ENCODE assay signal across 10 mouse cellular contexts in the genomic region with DNA sequence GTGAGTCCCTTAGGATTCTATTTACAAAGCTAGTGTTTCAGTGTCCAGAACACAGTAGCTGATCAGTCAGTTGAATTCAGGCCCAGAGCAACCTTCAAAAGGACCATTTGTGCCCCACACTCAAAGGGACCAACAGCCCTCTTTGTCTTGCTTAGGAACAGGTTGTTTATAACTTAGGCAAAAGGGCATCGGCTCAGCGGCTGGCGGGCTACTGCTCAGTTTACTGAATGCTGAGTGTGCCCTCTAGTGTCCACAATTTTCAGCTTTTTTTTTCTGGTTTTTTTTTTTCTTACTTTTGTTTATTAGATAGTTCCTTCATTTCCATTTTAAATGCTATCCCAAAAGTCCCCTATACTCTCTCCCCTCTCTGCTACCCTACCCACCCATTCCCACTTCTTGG. TPM values are rescaled to one million over a fixed set of nuclear protein-coding genes. Genes with fewer than 3 reads are reported as not detected.
A peak's percentile ranks its signal among the peaks of the same experiment; 100 is the strongest.
DNase-seq lines count a peak whose midpoint lies in the region; ATAC-seq and TF ChIP-seq lines count a peak whose summit lies in the region.
"Had no signal": no experiment of that assay in that cellular context is flagged by ENCODE, and none has a peak within 500 bp of the region (broad histone marks: within the 10 kb centered on the region; RNA-seq: fewer than 3 reads in every experiment).

No protein-coding gene starts in this region.

- TF ChIP-seq CTCF in hindbrain, postnatal 0 days (IDR thresholded peaks at IDR 0.05; ENCODE audit: low read depth) = peak; percentile 59
- peak; percentile 26; the same call in 1 of the 2 replicates for TF ChIP-seq CTCF in liver, embryonic 14.5 days (IDR thresholded peaks at IDR 0.05; ENCODE audit: low read depth)

- H3K9ac ChIP-seq in liver, embryonic 11.5 days (ENCODE audit: low read depth, low read length) = no peak overlapping the region
- no peak overlapping the region for H3K9ac ChIP-seq in hindbrain, postnatal 0 days (replicated peaks; ENCODE audit: low read length)
- H3K9ac ChIP-seq in liver, embryonic 14.5 days (replicated peaks) = no peak overlapping the region

- H3K4me2 ChIP-seq in liver, embryonic 11.5 days = no peak overlapping the region
- H3K4me2 ChIP-seq in hindbrain, postnatal 0 days (ENCODE audit: low read depth, low read length) = no peak overlapping the region
- H3K4me2 ChIP-seq in liver, embryonic 14.5 days (ENCODE audit: low read depth) = no peak overlapping the region

- WGBS in liver, embryonic 11.5 days = 12% methylated on average over 3 of the region's 3 CpGs
- 23% methylated on average over 3 of the region's 3 CpGs for WGBS in hindbrain, postnatal 0 days
- 9% methylated on average over 3 of the region's 3 CpGs for WGBS in liver, embryonic 14.5 days (ENCODE audit: insufficient replicate concordance)

- H3K27me3 ChIP-seq in liver, embryonic 11.5 days (replicated peaks; ENCODE audit: control insufficient read depth, insufficient read depth, low read length) = no peaks in the 10 kb centered on the region
- no peaks in the 10 kb centered on the region for H3K27me3 ChIP-seq in hindbrain, postnatal 0 days (ENCODE audit: insufficient read depth, low read length)
- no peaks in the 10 kb centered on the region for H3K27me3 ChIP-seq in liver, embryonic 14.5 days (ENCODE audit: control insufficient read depth, insufficient read depth, low read length)

- no peak for ATAC-seq in liver, embryonic 11.5 days (replicated peaks; ENCODE audit: low FRiP score)
- ATAC-seq in hindbrain, postnatal 0 days = no peak
- ATAC-seq in liver, embryonic 14.5 days (ENCODE audit: insufficient read depth) = no peak

- no peak overlapping the region for H3K4me3 ChIP-seq in liver, embryonic 11.5 days (ENCODE audit: low read depth, low read length)
- no peak overlapping the region for H3K4me3 ChIP-seq in hindbrain, postnatal 0 days (ENCODE audit: low read length)
- H3K4me3 ChIP-seq in liver, embryonic 14.5 days (ENCODE audit: insufficient read depth in 1 of 2, low read depth in 2 of 2, low read length in 2 of 2) = no peak overlapping the region

- H3K9me3 ChIP-seq in liver, embryonic 11.5 days (ENCODE audit: control insufficient read depth, low read length) = no peaks in the 10 kb centered on the region
- no peaks in the 10 kb centered on the region for H3K9me3 ChIP-seq in hindbrain, postnatal 0 days (ENCODE audit: low read length)
- no peaks in the 10 kb centered on the region for H3K9me3 ChIP-seq in liver, embryonic 14.5 days (ENCODE audit: control insufficient read depth, low read length)

- no peak overlapping the region for H3K27ac ChIP-seq in liver, embryonic 11.5 days (ENCODE audit: low read depth, low read length)
- H3K27ac ChIP-seq in hindbrain, postnatal 0 days = no peak overlapping the region
- H3K27ac ChIP-seq in liver, embryonic 14.5 days = no peak overlapping the region

- peak; percentile 6 to 50 for DNase-seq in adrenal gland, adult (ENCODE audit: inconsistent age in 2 of 2, low spot score in 1 of 2)
- DNase-seq in adrenal gland, adult 2 months = no peak
- DNase-seq in liver = peak; percentile 5
- DNase-seq in liver, embryonic 11.5 days (ENCODE audit: low spot score) = no peak
- peak; percentile 19 for DNase-seq in cerebellum, adult 8-10 months
- peak; percentile 66 for DNase-seq in hindbrain, postnatal 0 days (ENCODE audit: low spot score)
- no peak for DNase-seq in liver, embryonic 14.5 days (ENCODE audit: low read depth in 3 of 3, low spot score in 3 of 3)
- peak; percentile 25 for DNase-seq in thymus, postnatal 4 days

- no peaks in the 10 kb centered on the region for H3K36me3 ChIP-seq in liver, embryonic 11.5 days (ENCODE audit: control insufficient read depth, insufficient read depth, low read length)
- H3K36me3 ChIP-seq in hindbrain, postnatal 0 days (ENCODE audit: insufficient read depth, low read length) = no peaks in the 10 kb centered on the region
- H3K36me3 ChIP-seq in liver, embryonic 14.5 days (replicated peaks; ENCODE audit: control insufficient read depth, insufficient read depth, low read depth) = no peaks in the 10 kb centered on the region

- H3K4me1 ChIP-seq in liver, embryonic 11.5 days (replicated peaks; ENCODE audit: control insufficient read depth, insufficient read depth, low read length) = no peaks in the 10 kb centered on the region
- H3K4me1 ChIP-seq in hindbrain, postnatal 0 days (ENCODE audit: insufficient read depth, low read length) = no peaks in the 10 kb centered on the region
- H3K4me1 ChIP-seq in liver, embryonic 14.5 days (replicated peaks; ENCODE audit: control insufficient read depth in 2 of 2, insufficient read depth in 2 of 2, low read length in 1 of 2) = no peaks in the 10 kb centered on the region

- no peak for TF ChIP-seq EP300 in liver, embryonic 14.5 days (IDR thresholded peaks at IDR 0.05; ENCODE audit: low read depth)

RNA-seq across cellular contexts. Expression of a gene that starts 27.4 kb away (rescaled TPM):
- under 1 TPM in 1 of 2 experiments, not detected in 1; 0.29 TPM for total RNA-seq in adrenal gland, adult 2 months (2021)
- not detected in 2 replicates for polyA plus RNA-seq in adrenal gland, adult 2 months (2012; rRNA removed)
- polyA plus RNA-seq in liver, embryonic 11.5 days (2014; fragmentation: Nextera tagmentation; extraction: Ambion mirVana) = 0.29 and 0.30 TPM in 2 replicates
- total RNA-seq in hindbrain, postnatal 0 days (2014; rRNA removed) = not detected in 2 replicates
- 0.06 TPM in 1 of 2 replicates, not detected in the other for polyA plus RNA-seq in hindbrain, postnatal 0 days (2015; fragmentation: Nextera tagmentation; extraction: Ambion mirVana)
- 1.1 and 1.8 TPM in 2 replicates for polyA plus RNA-seq in liver, embryonic 14.5 days (2012; rRNA removed)
- 1.2 and 1.5 TPM in 2 replicates for polyA plus RNA-seq in liver, embryonic 14.5 days (2014; fragmentation: Nextera tagmentation; extraction: Ambion mirVana)
- polyA plus RNA-seq: C2C12; lung, embryonic 16.5 days had no signal

Comparison
In these comparisons a context has a peak if more than half of its experiments do, and no peak if none do; other contexts are left out.
1. DNase-seq: peak in adrenal gland, adult (2 of 2), liver (single experiment), cerebellum, adult 8-10 months (single experiment), hindbrain, postnatal 0 days (single experiment) and thymus, postnatal 4 days (single experiment); none in adrenal gland, adult 2 months (single experiment), liver, embryonic 11.5 days (single experiment) and liver, embryonic 14.5 days (0 of 3).